Mouse (Mus musculus) lung, postnatal 4 days (tissue): ENCODE measurements at regions not wholly inside any gene's neighbourhood (a gene's known extent, or its start where the extent isn't known, plus 50 kb on each side); places are given as distances from the start of the nearest gene placed in this dataset.
A peak's percentile ranks its signal among the peaks of the same experiment; 100 is the strongest.
"Not testable (repeated sequence)": the region's sequence is repeated elsewhere in the genome, so short reads cannot be mapped to it uniquely, and the experiment has no call there.

ENCODE experiments used
- DNase-seq, 2 experiments: peaks; one replicate each; pipeline ENCODE4 v3.0.0; 2021

- not testable (repeated sequence) for DNase-seq
These were observed 123.8 kb upstream of the G530012D18Rik start for GRCm38 (mm10) chr1:85451701-85452100.

GRCm38 (mm10) chr1:85453350-85453749, 122.1 kb upstream of the G530012D18Rik start:
- DNase-seq, result peak in 1 of 2 experiments; percentile 24

- not testable (repeated sequence) for DNase-seq
These were observed 118.8 kb upstream of the G530012D18Rik start for GRCm38 (mm10) chr1:85456671-85457070.

DNA sequence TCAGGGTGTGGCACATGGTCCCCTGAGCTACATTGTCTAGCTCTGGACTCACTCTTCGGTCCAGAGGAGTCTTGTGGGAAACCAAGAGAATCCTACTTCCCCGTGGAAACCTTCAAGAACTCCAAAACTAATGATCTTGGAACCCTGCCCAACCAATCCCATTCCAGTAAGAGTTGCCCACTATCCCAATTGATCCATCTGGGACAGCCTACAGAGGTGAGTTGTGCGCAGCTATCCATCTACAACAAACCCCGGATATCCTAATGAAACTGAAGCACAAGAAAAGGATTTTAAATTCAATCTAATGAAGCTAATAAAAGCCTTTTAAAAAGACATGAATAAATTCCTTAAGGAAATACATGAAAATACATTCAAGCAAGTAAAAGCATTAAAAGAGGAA, 117.7 kb upstream of the G530012D18Rik start:
- DNase-seq, result not testable (repeated sequence)

DNA sequence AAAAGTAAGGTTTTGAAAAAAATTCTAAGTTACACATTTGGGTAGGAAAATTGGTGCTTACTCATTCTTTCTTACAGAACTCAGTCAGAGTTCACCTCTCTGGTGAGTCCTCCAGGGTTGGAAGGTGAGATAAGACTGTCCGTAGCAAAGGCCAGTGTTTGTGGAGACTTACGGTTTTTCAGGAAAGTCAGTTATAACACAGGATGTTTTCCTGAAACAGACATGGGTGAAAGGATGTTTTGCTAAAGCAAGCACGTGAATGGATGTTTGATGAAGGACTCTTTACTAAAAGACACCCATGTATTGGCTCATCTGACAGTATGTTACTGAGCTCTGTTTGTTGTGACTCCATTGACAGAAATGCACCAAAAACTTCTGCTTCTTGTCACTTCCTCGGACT, 113.4 kb upstream of the G530012D18Rik start:
- DNase-seq, result not testable (repeated sequence)

- DNase-seq, result not testable (repeated sequence)
These were observed 96.4 kb upstream of the G530012D18Rik start for GRCm38 (mm10) chr1:85479117-85479516.

GRCm38 (mm10) chr1:85484985-85485384, 90.5 kb upstream of the G530012D18Rik start:
- DNase-seq, result peak in 1 of 2 experiments; percentile 24

DNA sequence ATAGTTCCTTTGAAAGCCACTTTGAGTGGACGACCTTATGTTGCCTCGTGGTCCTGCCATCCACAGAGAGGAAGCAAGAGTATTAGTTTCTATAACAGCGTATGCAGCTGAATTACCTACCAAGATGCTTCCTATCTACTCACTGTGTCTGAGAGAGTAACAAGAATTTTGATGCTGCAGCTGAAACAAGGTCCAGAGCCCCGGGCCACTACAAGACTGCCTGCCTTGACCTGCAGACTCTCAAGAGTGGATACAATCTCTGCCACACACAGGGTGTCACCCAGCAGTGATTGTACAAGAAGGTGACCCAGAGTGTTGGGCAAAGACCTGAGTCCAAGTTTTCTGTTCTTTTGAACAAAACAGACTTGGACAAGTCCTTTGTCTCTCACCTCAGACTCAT, 75.5 kb upstream of the G530012D18Rik start:
- DNase-seq, result peak in 1 of 2 experiments; percentile 25

DNA sequence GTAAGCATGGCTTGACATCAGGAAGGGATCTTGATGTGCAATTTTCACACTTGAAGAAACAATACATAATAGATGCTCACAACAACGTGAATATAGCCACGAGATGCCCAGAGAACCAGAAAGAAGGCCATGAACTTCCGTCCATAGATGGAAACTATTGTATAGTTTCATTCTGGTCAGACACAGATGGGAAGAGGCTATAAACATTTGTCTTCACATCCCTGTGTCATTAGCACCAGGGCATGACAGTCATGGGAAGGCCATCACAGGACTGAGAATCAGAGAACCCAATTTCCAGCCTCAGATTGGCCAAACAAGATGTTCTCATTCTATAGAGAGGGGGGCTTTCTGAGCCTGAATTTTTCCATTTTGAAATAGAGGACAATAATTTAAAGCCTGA, 74.2 kb upstream of the G530012D18Rik start:
- DNase-seq, result not testable (repeated sequence)
